Mouse (Mus musculus) MEL (cell line): ENCODE results near the gene Xpnpep1. TPM values are rescaled to one million over a fixed set of nuclear protein-coding genes. Genes with fewer than 3 reads are reported as not detected.

Experiments
- DNase-seq: peaks from one replicate; pipeline ENCODE4 v3.0.0; 2011; ENCODE audit warnings: low read depth, low spot score
- H3K27ac ChIP-seq: 2 replicates; pipeline ENCODE4 v1.5.1; 2012; ENCODE audit warnings: low read depth, mild to moderate bottlenecking, control low read depth, low read length, moderate library complexity; ENCODE audit not compliant: control insufficient read depth
- H3K27me3 ChIP-seq, 2 experiments: fragments of 150-350 bp in 1 of 2; sonication (generic) in 1 of 2; 2 replicates each; pipeline ENCODE4 v1.6.1; 2012; ENCODE audit warnings: low read length in 2 of 2, mild to moderate bottlenecking in 2 of 2, improper control_type of control experiment in 1 of 2, moderate library complexity in 1 of 2; ENCODE audit not compliant: insufficient read depth in 2 of 2, control insufficient read depth in 1 of 2
- H3K36me3 ChIP-seq, 2 experiments: 2 replicates each; pipeline ENCODE4 v1.6.1; 2012 to 2014; ENCODE audit warnings: low read length in 2 of 2, improper control_type of control experiment in 1 of 2, inconsistent platforms in 1 of 2, mild to moderate bottlenecking in 1 of 2; ENCODE audit not compliant: insufficient read depth in 2 of 2, control insufficient read depth in 1 of 2
- H3K4me1 ChIP-seq, 2 experiments: fragments of 150-350 bp in 1 of 2; sonication (generic) in 1 of 2; 2 replicates each; pipeline ENCODE4 v1.6.1; 2012; ENCODE audit warnings: low read length in 2 of 2, improper control_type of control experiment in 1 of 2, mild to moderate bottlenecking in 1 of 2; ENCODE audit not compliant: insufficient read depth in 2 of 2, control insufficient read depth in 1 of 2
- H3K4me3 ChIP-seq, 2 experiments: fragments of 150-350 bp in 1 of 2; sonication (generic) in 1 of 2; 2 replicates each; pipeline ENCODE4 v1.5.1; 2012; ENCODE audit warnings: low read depth in 2 of 2, low read length in 2 of 2, mild to moderate bottlenecking in 2 of 2, moderate library complexity in 2 of 2, control low read depth in 1 of 2, improper control_type of control experiment in 1 of 2; ENCODE audit not compliant: control insufficient read depth in 1 of 2, insufficient read depth in 1 of 2
- H3K79me2 ChIP-seq: 2 replicates; pipeline ENCODE4 v1.6.1; 2012; ENCODE audit warnings: mild to moderate bottlenecking, low read length, moderate library complexity; ENCODE audit not compliant: control insufficient read depth, poor library complexity, insufficient read depth
- H3K9ac ChIP-seq: 2 replicates; pipeline ENCODE4 v1.6.1; 2012; ENCODE audit warnings: low read depth, mild to moderate bottlenecking, control low read depth, low read length, moderate library complexity; ENCODE audit not compliant: control insufficient read depth, poor library complexity, severe bottlenecking
- H3K9me3 ChIP-seq: fragments of 150-350 bp; sonication (generic); replicated peaks from 2 replicates; pipeline ENCODE4 v1.6.1; 2012; ENCODE audit warnings: mild to moderate bottlenecking, low read length, improper control_type of control experiment, moderate library complexity; ENCODE audit not compliant: insufficient read depth
- ELF1 ChIP-seq: IDR thresholded peaks from 2 replicates; pipeline ENCODE4 v1.6.1; 2014; ENCODE audit warnings: low read depth, mild to moderate bottlenecking, inconsistent platforms, low read length, improper control_type of control experiment, moderate library complexity
- GABPA ChIP-seq: IDR thresholded peaks from 2 replicates; pipeline ENCODE4 v1.6.1; 2012; ENCODE audit warnings: low read depth, mild to moderate bottlenecking, inconsistent platforms, low read length, improper control_type of control experiment, moderate library complexity
- JUND ChIP-seq: IDR thresholded peaks from 2 replicates; pipeline ENCODE4 v1.6.1; 2011; ENCODE audit warnings: low read depth, mild to moderate bottlenecking, improper control_type of control experiment, low read length
- MAFK ChIP-seq: IDR thresholded peaks from 2 replicates; pipeline ENCODE4 v1.6.1; 2011; ENCODE audit warnings: low read depth, mild to moderate bottlenecking, low read length, improper control_type of control experiment, borderline replicate concordance
- MAX ChIP-seq: IDR thresholded peaks from 2 replicates; pipeline ENCODE4 v1.6.1; 2011; ENCODE audit warnings: low read length, improper control_type of control experiment
- MEF2A ChIP-seq: IDR thresholded peaks from 2 replicates; pipeline ENCODE4 v1.6.1; 2014; ENCODE audit warnings: low read depth, mild to moderate bottlenecking, inconsistent platforms, low read length, improper control_type of control experiment; ENCODE audit not compliant: poor library complexity, insufficient replicate concordance, severe bottlenecking; ENCODE audit errors: extremely low read depth
- MXI1 ChIP-seq: IDR thresholded peaks from 2 replicates; pipeline ENCODE4 v1.6.1; 2011; ENCODE audit warnings: mild to moderate bottlenecking, low read depth, low read length, improper control_type of control experiment
- MYB ChIP-seq: IDR thresholded peaks from 2 replicates; pipeline ENCODE4 v1.6.1; 2011; ENCODE audit warnings: mild to moderate bottlenecking, low read depth, low read length, improper control_type of control experiment
- NRF1 ChIP-seq: IDR thresholded peaks from 2 replicates; pipeline ENCODE4 v1.6.1; 2014; ENCODE audit warnings: low read depth, mild to moderate bottlenecking, inconsistent platforms, low read length, improper control_type of control experiment, moderate library complexity; ENCODE audit not compliant: poor library complexity, insufficient read depth, severe bottlenecking
- POLR2AphosphoS2 ChIP-seq: IDR thresholded peaks from 2 replicates; pipeline ENCODE4 v1.6.1; 2011; ENCODE audit warnings: low read length, improper control_type of control experiment
- RAD21 ChIP-seq: IDR thresholded peaks from 2 replicates; pipeline ENCODE4 v1.6.1; 2011; ENCODE audit warnings: mild to moderate bottlenecking, low read depth, low read length, improper control_type of control experiment
- SMC3 ChIP-seq: IDR thresholded peaks from 2 replicates; pipeline ENCODE4 v1.6.1; 2011; ENCODE audit warnings: low read depth, low read length, improper control_type of control experiment
- TBP ChIP-seq: IDR thresholded peaks from 2 replicates; pipeline ENCODE4 v1.8.0; 2011; ENCODE audit warnings: low read depth, low read length, improper control_type of control experiment
- TCF12 ChIP-seq: IDR thresholded peaks from 2 replicates; pipeline ENCODE4 v1.6.1; 2014; ENCODE audit warnings: low read depth, mild to moderate bottlenecking, inconsistent platforms, low read length, improper control_type of control experiment, moderate library complexity
- ZKSCAN1 ChIP-seq: IDR thresholded peaks from 2 replicates; pipeline ENCODE4 v1.6.1; 2012; ENCODE audit warnings: low read depth, mild to moderate bottlenecking, inconsistent platforms, low read length, improper control_type of control experiment, moderate library complexity
- polyA plus RNA-seq, 2 experiments: library from polyadenylated mRNA; stranded (reverse) in 1 of 2; unstranded in 1 of 2; fragments of >175 nt in 1 of 2; fragments of >200 nt in 1 of 2; gene quantifications; 2 replicates each; pipeline versions ENCODE4 v1.2.1 to v1.2.4; 2012; ENCODE audit warnings: low replicate concordance in 2 of 2, low read depth in 1 of 2; ENCODE audit not compliant: insufficient read length in 2 of 2, insufficient read depth in 1 of 2, missing spikeins in 1 of 2
- total RNA-seq: library from RNA; depleted of rRNA; stranded (reverse); fragments of 300-350 nt; gene quantifications from 2 replicates; pipeline ENCODE4 v1.2.3, GENCODE M21; 2012

Gene Xpnpep1
- total and polyA plus RNA-seq, 3 experiments: 428 to 531 (median 526) TPM

- no peak for TF ChIP-seq GABPA
- no peak for TF ChIP-seq ELF1
- TF ChIP-seq MXI1: no peak
- no peak for TF ChIP-seq JUND
- TF ChIP-seq SMC3: no peak
- TF ChIP-seq, all 39 proteins: peak for 0
Measured at GRCm38 (mm10) chr19:53080487-53080886, 40.5 kb upstream of the Xpnpep1 start (continued).

- Histone ChIP-seq H3K36me3 (no peaks in the 10 kb centered on the region), H3K9ac (no peak overlapping the region), H3K79me2 (no peaks in the 10 kb centered on the region), H3K27me3 (peaks cover 2 to 3% of the 10 kb centered on the region in 2 experiments; a peak in 2 of 4 replicates), H3K4me1 (no peaks in the 10 kb centered on the region), H3K4me3 (no peak overlapping the region), H3K9me3 (no peaks in the 10 kb centered on the region), H3K27ac (no peak overlapping the region)
- no peak for DNase-seq
- no peak for TF ChIP-seq POLR2AphosphoS2
- TF ChIP-seq MEF2A: no peak
- TF ChIP-seq RAD21: no peak
- TF ChIP-seq ZKSCAN1: no peak
- no peak for TF ChIP-seq NRF1
- no peak for TF ChIP-seq TCF12
- no peak for TF ChIP-seq GABPA
- no peak for TF ChIP-seq MYB
Measured at GRCm38 (mm10) chr19:53080026-53080425, 40.0 kb upstream of the Xpnpep1 start.

- no peaks in the 10 kb centered on the region for H3K36me3 ChIP-seq
- no peaks in the 10 kb centered on the region for H3K9me3 ChIP-seq
- no peak overlapping the region for H3K9ac ChIP-seq
- TF ChIP-seq MAFK (no peak), TBP (no peak), MAX (no peak), JUND (peak; percentile 76; the same call in 1 of the 2 replicates)
- H3K27me3 ChIP-seq: peaks cover 2 to 3% of the 10 kb centered on the region in 2 experiments; a peak in 2 of 4 replicates
- no peaks in the 10 kb centered on the region for H3K79me2 ChIP-seq
- H3K4me3 ChIP-seq: no peak overlapping the region
- no peak for DNase-seq
- no peaks in the 10 kb centered on the region; a peak in 1 of 4 replicates for H3K4me1 ChIP-seq
- H3K27ac ChIP-seq: no peak overlapping the region
Measured at GRCm38 (mm10) chr19:53078271-53079085, 38.5 kb upstream of the Xpnpep1 start.
